Mouse (Mus musculus) testis, adult 2 months (tissue): ENCODE data around the gene Edaradd. TPM values are rescaled to one million over a fixed set of nuclear protein-coding genes. Genes with fewer than 3 reads are reported as not detected.

Experiments used
- H3K27ac ChIP-seq: fragments of 200-500 bp; 2 replicates; pipeline ENCODE4 v1.5.1; 2012; ENCODE audit warnings: low read depth, low read length; ENCODE audit not compliant: control insufficient read depth, insufficient read depth
- H3K27me3 ChIP-seq: fragments of 200-500 bp; 2 replicates; pipeline ENCODE4 v1.6.1; 2012; ENCODE audit warnings: mild to moderate bottlenecking, low read length, moderate library complexity; ENCODE audit not compliant: control insufficient read depth, insufficient read depth
- H3K36me3 ChIP-seq: fragments of 200-500 bp; 2 replicates; pipeline ENCODE4 v1.6.1; 2012; ENCODE audit warnings: mild to moderate bottlenecking, low read length; ENCODE audit not compliant: control insufficient read depth, insufficient read depth
- H3K4me1 ChIP-seq: fragments of 200-500 bp; 2 replicates; pipeline ENCODE4 v1.6.1; 2012; ENCODE audit warnings: low read length; ENCODE audit not compliant: control insufficient read depth, insufficient read depth
- H3K4me3 ChIP-seq: fragments of 200-500 bp; 2 replicates; pipeline ENCODE4 v1.5.1; 2012; ENCODE audit warnings: low read depth, mild to moderate bottlenecking, low read length, moderate library complexity, mixed read lengths; ENCODE audit not compliant: control insufficient read depth
- CTCF ChIP-seq: fragments of 200-500 bp; IDR thresholded peaks from 2 replicates; pipeline ENCODE4 v1.5.1; 2012; ENCODE audit warnings: low read depth, mild to moderate bottlenecking, inconsistent platforms, low read length, moderate library complexity; ENCODE audit not compliant: control insufficient read depth, insufficient read depth, insufficient replicate concordance
- POLR2A ChIP-seq: fragments of 200-500 bp; IDR thresholded peaks from 2 replicates; pipeline ENCODE4 v1.6.1; 2012; ENCODE audit warnings: low read depth, mild to moderate bottlenecking, inconsistent platforms, low read length, moderate library complexity; ENCODE audit not compliant: control insufficient read depth
- polyA plus RNA-seq: library from polyadenylated mRNA; depleted of rRNA; stranded (reverse); fragments of >200 nt; gene quantifications from 2 replicates; pipeline ENCODE4 v1.2.3, GENCODE M21; 2012

Gene Edaradd
- polyA plus RNA-seq, 1 experiment = 0.19 TPM

DNA sequence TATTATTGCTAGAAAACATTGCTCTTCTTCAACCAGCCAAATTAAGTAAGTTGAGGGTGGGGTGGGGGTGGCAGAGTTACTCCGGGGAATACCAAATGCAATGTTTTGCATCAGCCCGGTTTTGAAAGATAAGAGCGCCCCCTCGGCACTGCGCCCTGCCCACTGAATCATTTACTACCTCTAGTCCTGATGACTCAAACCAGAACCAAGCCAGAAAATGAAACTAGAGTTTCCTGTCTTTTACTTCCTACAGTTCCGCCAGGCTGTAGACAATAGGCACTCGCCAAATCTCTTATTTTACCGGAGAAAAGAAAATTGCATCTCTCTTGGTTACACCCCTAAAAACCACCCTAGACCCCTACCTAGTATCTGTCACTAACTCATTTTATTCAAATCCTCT, 59.8 kb downstream of the Edaradd start:
- H3K27ac ChIP-seq = peak overlapping the region; percentile 77; the same call in 1 of the 2 replicates
- no peaks in the 10 kb centered on the region; the same call in none of the 2 replicates for H3K4me1 ChIP-seq
- no peaks in the 10 kb centered on the region for H3K36me3 ChIP-seq
- no peaks in the 10 kb centered on the region for H3K27me3 ChIP-seq
- no peak for TF ChIP-seq CTCF
- TF ChIP-seq POLR2A = no peak
- peak overlapping the region; percentile 94 for H3K4me3 ChIP-seq

DNA sequence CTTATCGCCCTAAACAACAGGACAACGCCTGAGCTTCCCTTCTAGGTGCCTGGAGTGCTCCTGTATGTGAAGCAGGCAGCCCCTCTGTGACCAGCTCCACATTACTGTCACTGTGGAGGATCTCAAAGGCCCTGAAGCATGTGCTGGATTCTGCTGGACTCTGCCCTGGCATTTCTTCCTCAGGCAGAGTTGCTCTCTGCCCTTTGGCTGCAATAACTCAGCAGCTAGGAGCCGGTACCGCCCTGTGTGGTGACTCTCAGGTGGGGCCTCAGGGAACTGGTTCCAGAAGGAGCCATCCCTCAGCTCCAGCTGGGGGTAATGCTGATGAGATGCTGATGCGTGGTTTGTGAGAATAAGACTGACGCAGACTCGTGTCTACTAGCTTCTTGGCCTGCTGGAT, 63.5 kb downstream of the Edaradd start:
- no peaks in the 10 kb centered on the region for H3K27me3 ChIP-seq
- H3K4me1 ChIP-seq = no peaks in the 10 kb centered on the region; the same call in none of the 2 replicates
- TF ChIP-seq CTCF = no peak
- no peak for TF ChIP-seq POLR2A

DNA sequence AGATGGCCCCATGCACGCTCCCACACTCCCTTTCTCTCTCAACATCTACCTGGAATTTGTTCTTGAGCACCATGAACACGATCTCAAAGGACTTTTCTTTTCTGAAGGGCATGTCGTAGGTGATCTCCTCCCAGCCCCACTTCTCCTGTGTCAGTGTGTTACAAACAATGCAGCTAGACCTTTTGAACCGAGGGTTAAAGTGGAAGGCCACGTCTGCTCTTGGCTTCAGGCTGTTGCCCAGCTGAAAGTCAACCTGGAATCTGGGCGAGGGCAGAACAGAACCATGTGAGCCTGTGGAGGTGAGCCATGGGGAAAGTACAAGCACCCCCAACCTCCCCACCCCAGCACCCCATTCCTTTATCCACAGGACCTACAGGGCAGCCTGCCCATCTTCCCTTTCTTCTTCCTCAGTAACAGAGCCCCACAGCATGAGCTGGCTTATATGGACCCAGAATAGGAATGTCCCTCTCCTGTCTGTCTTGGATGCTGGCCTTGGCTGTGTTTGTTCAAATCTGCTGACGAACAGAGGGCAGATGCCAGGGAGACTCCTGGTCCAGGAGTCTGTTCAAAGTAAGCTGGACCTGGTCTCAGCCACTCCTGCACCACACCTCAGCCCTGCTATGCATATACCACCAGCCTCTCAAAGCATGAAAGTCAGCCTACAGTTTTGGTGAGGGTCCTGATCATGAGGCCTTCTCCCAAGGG, 65.4 kb downstream of the Edaradd start:
- H3K4me3 ChIP-seq = no peak overlapping the region
- H3K4me1 ChIP-seq = no peaks in the 10 kb centered on the region
- TF ChIP-seq POLR2A = no peak
- no peak for TF ChIP-seq CTCF
- H3K36me3 ChIP-seq = no peaks in the 10 kb centered on the region
- no peak overlapping the region for H3K27ac ChIP-seq
- no peaks in the 10 kb centered on the region for H3K27me3 ChIP-seq

More for the DNA sequence above, 63.5 kb downstream of the Edaradd start:
- no peaks in the 10 kb centered on the region for H3K36me3 ChIP-seq
- no peak overlapping the region for H3K27ac ChIP-seq
- H3K4me3 ChIP-seq = no peak overlapping the region

DNA sequence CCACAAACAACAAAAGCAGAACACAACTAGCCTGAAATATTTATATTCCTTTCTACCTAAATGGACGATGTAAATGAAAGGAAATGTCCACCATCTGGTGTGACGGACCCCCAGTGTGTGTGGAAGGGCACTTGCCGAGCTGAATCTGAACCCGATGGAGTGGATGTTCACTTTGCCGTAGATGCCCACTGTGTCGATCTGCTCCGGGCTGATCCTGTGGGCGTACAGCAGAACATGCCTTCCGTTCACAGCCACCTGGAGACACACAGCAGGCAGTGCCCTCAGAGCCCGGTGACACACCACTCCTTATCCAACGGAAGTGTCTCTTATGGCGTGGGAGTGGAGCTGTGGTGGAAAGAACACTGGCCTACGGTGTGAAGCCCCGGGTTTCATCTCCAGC, 67.1 kb downstream of the Edaradd start:
- no peaks in the 10 kb centered on the region for H3K27me3 ChIP-seq
- no peak overlapping the region for H3K27ac ChIP-seq
- H3K36me3 ChIP-seq = no peaks in the 10 kb centered on the region
- no peaks in the 10 kb centered on the region for H3K4me1 ChIP-seq
- no peak overlapping the region for H3K4me3 ChIP-seq
- TF ChIP-seq POLR2A (no peak), CTCF (no peak)

DNA sequence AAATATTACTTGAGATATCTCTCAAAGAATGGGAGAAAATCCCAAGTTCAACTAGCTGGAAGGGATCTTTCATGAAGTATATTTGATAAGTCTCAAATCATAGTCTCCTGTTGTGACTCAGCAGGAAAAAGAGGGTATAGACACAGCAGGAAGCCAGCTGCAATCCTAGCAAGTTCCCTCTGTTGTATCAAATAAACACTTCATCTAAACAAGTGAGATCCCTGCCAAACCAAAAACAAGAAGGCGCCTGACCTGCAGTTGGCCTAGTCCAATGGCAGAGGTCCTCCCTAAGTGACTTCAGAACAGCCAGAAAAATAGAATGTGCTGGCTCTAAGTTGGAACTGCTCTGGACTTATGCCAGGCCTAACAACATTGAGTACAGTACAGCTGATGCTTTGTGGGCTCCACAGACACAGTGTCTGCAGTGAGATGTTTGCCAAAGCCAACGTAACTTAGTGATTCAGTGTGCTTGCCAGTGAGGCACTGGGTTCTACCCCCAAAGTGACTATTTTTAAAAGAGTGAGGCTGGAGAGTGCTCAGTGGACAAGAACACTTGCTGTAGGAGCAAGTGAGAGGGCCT, 78.1 kb downstream of the Edaradd start:
- no peaks in the 10 kb centered on the region for H3K4me1 ChIP-seq
- H3K27me3 ChIP-seq = no peaks in the 10 kb centered on the region
- no peak overlapping the region for H3K27ac ChIP-seq
- no peaks in the 10 kb centered on the region; the same call in 1 of the 2 replicates for H3K36me3 ChIP-seq
- H3K4me3 ChIP-seq = no peak overlapping the region
- TF ChIP-seq POLR2A = no peak
- no peak for TF ChIP-seq CTCF

DNA sequence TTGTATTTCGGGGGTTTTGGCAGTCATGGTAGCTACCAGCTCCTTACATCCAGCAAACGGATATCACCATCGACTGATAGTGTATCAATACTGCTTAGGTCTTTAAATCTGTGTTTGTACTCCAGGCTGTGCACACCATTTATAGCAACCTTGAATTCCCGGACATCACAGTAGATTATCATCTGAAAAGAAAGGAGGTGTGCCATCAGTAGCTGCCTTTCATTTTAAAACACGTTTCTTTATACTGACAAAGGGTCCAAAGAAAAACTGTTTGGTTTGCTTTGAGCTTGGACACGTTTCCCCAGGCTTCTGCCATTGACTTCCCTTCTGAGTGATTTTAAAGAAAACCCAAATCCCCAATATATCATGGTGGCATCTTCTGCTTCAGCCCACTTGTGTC, 79.4 kb downstream of the Edaradd start:
- Histone ChIP-seq H3K4me3 (no peak overlapping the region), H3K36me3 (no peaks in the 10 kb centered on the region; the same call in 1 of the 2 replicates), H3K27ac (no peak overlapping the region), H3K4me1 (no peaks in the 10 kb centered on the region), H3K27me3 (no peaks in the 10 kb centered on the region)
- TF ChIP-seq CTCF = no peak
- no peak for TF ChIP-seq POLR2A

DNA sequence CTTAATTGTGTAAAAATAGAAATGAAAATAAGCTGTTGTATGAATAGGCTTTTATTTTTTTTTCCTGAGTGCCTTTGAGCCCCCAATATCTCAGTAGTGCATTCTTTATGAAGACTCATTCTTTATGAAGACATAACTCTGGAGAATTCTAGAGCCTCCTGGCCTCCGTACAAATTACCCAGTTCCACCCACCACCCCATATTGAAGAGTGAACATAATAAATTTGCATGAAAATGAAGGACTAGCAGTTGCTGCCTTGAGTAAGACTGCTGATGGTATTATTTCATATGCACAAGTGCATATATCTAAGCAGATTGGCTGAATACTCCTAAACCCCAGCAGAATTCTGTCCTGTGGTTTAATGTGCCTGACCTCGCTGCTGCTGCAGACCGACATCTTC, 80.7 kb downstream of the Edaradd start:
- TF ChIP-seq CTCF (no peak), POLR2A (no peak)
- no peak overlapping the region for H3K4me3 ChIP-seq
- no peak overlapping the region for H3K27ac ChIP-seq
- no peaks in the 10 kb centered on the region for H3K4me1 ChIP-seq
- no peaks in the 10 kb centered on the region; the same call in 1 of the 2 replicates for H3K36me3 ChIP-seq
- H3K27me3 ChIP-seq = no peaks in the 10 kb centered on the region

DNA sequence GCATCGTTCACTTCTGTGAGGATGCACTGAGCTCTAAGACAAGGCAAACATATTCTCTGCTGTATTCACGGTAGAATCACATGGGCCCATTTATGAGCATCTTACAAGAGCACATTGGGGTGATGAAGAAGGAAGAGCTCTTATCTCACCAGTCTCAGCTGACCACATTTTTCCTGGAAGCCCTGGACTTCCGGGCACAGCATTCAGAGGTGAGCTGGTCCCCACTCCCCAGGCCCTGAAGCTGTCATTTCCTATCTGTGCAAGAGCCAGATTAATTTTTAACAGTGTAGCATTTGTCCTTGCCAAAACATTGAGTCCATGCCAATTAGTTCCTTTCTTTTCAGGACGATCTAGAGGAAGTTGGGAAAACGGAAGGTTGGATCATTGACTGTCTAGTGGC, 86.4 kb downstream of the Edaradd start:
- peaks cover 6% of the 10 kb centered on the region for H3K36me3 ChIP-seq
- TF ChIP-seq CTCF (no peak), POLR2A (no peak)
- H3K27ac ChIP-seq = no peak overlapping the region
- H3K4me3 ChIP-seq = no peak overlapping the region
- H3K27me3 ChIP-seq = no peaks in the 10 kb centered on the region
- no peaks in the 10 kb centered on the region for H3K4me1 ChIP-seq
